Mouse (Mus musculus) embryonic fibroblast, embryonic 13.5 days (primary cell): ENCODE results near the gene Cga.

Experiments
- CTCF ChIP-seq: IDR thresholded peaks from 2 replicates; pipeline ENCODE4 v1.5.1; 2011; ENCODE audit warnings: mild to moderate bottlenecking, control low read depth, low read length, moderate library complexity, borderline replicate concordance; ENCODE audit not compliant: insufficient read depth
- POLR2A ChIP-seq: IDR thresholded peaks from 2 replicates; pipeline ENCODE4 v1.6.1; 2011; ENCODE audit warnings: low read depth, mild to moderate bottlenecking, control low read depth, low read length, moderate library complexity

- TF ChIP-seq POLR2A (no peak), CTCF (no peak)
These were observed 45.8 kb upstream of the Cga start for GRCm38 (mm10) chr4:34847679-34848309.
